Mouse (Mus musculus): ENCODE data around the gene Ephb4. TPM values are rescaled to one million over a fixed set of nuclear protein-coding genes. Genes with fewer than 3 reads are reported as not detected.

The Ephb4 gene
- polyA plus RNA-seq, 1 experiment from 2014 or later: 37.6 TPM

DNA sequence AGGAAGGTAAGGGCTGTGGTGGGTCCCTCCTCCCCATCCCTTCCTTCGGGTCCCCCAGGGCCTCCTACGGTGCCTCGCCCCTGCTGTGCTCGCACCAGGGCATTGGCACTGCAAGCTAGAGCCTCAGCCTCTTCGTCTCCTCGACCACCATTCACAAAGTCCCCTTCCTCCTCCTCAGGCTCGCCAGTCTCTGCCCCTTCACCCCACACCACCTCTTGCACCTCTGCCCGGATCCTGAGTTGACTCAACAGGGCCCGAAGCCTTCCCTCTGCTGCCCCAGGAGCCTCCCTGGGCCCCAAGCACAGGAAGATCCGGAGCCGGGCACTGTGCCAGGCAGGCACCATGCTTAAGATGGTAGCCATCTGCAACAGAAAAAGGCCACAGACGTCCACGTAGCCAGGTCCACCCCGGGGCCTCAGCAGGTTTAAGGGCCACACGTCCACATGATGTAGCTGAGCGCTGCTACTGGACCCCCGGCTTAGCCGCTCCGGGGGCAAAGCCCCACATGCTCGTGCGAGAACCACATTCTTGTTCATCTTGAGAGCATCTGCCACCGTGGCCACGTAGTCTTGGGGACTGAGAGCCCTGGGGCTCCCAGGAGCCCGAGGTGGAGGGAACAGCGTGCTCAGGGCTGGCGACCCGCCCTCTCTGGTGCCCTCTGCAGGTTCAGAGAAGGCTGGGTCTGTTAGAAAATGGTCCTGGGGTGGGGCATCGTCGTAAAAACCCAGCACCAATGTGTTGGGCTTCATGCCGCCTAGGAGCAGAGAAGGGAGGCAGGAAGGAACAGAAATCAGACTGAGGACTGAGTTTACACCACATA is 34.6 kb upstream of the Ephb4 start:
- Histone ChIP-seq H3K4me1 (replicated peaks) (peaks cover 37% of the 10 kb centered on the region), H3K9me3 (no peaks in the 10 kb centered on the region), H3K4me2 (replicated peaks) (peak overlapping the region; percentile 78), H3K4me3 (replicated peaks) (no peak overlapping the region), H3K36me3 (peaks cover 6% of the 10 kb centered on the region; the same call in 1 of the 2 replicates), H3K9ac (peak overlapping the region; percentile 72), H3K27ac (peak overlapping the region; percentile 91), H3K27me3 (replicated peaks) (no peaks in the 10 kb centered on the region)
- WGBS: 42% methylated on average over 29 of the region's 30 CpGs
- no peak for ATAC-seq

DNA sequence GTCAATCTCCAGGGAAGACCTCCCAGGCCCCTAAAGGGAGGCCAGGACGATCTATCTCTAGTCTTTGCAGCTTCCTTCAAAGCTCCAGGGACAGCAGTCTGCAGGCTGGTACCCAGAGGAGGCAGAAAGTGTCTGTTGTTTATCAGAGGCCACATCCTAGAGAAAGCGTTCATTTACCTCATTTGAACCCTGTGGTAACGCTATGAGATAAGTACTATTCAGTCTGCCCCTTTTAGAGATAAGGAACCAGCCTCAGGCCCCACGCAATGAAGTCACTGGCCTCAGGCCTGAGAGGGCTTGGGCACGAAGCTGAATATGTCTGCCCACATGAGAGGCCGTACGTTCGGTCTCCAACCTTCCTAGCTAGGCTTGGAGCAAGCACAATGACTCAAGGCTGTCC is 32.5 kb upstream of the Ephb4 start:
- 78% methylated on average over 8 of the region's 8 CpGs for WGBS
- Histone ChIP-seq H3K9me3 (no peaks in the 10 kb centered on the region), H3K4me2 (replicated peaks) (no peak overlapping the region), H3K4me1 (replicated peaks) (peaks cover 30% of the 10 kb centered on the region), H3K36me3 (no peaks in the 10 kb centered on the region), H3K27ac (no peak overlapping the region), H3K27me3 (replicated peaks) (no peaks in the 10 kb centered on the region), H3K9ac (no peak overlapping the region), H3K4me3 (replicated peaks) (no peak overlapping the region)
- no peak for ATAC-seq

GRCm38 (mm10) chr5:137318570-137318969 is 31.3 kb upstream of the Ephb4 start:
- Histone ChIP-seq H3K27me3 (replicated peaks) (no peaks in the 10 kb centered on the region), H3K9me3 (no peaks in the 10 kb centered on the region), H3K27ac (0 out of 2 replicates have a peak overlapping the region, but pooled peaks have one; percentile 8), H3K36me3 (0 out of 2 replicates have a peak, but pooled peaks cover 4% of the 10 kb centered on the region), H3K9ac (no peak overlapping the region), H3K4me1 (replicated peaks) (peaks cover 20% of the 10 kb centered on the region), H3K4me3 (replicated peaks) (no peak overlapping the region), H3K4me2 (replicated peaks) (peak overlapping the region; percentile 16; the same call in 1 of the 2 replicates)
- peak; percentile 64 for ATAC-seq
- WGBS: 56% methylated on average over 1 of the region's 1 CpGs

DNA sequence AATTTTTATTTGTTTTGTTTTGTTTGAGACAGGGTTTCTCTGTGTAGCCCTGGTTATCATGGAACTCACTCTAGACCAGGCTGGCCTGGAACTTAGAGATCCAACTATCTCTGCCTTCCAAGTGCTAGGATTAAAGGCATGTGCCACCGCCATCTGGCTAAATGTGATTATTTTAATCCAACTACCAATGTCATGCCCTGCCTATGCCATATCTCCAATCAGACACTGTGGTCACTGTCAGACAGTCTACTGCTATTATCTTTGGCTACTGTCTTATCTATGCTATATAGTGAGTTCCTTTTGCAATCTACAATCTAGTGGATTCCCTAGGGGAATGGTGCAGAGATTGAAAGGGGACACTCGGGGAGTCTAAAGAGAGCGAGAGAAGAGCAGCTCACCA is 28.9 kb upstream of the Ephb4 start:
- 88% methylated on average over 3 of the region's 3 CpGs for WGBS
- H3K9ac ChIP-seq: no peak overlapping the region
- no peak overlapping the region for H3K27ac ChIP-seq
- no peaks in the 10 kb centered on the region for H3K9me3 ChIP-seq
- no peak overlapping the region for H3K4me3 ChIP-seq (replicated peaks)
- H3K36me3 ChIP-seq: 0 out of 2 replicates have a peak, but pooled peaks cover 4% of the 10 kb centered on the region
- H3K4me2 ChIP-seq (replicated peaks): no peak overlapping the region
- 0 out of 2 replicates have a peak, but pooled peaks cover 5% of the 10 kb centered on the region for H3K4me1 ChIP-seq (replicated peaks)
- no peak for ATAC-seq
- H3K27me3 ChIP-seq (replicated peaks): no peaks in the 10 kb centered on the region

DNA sequence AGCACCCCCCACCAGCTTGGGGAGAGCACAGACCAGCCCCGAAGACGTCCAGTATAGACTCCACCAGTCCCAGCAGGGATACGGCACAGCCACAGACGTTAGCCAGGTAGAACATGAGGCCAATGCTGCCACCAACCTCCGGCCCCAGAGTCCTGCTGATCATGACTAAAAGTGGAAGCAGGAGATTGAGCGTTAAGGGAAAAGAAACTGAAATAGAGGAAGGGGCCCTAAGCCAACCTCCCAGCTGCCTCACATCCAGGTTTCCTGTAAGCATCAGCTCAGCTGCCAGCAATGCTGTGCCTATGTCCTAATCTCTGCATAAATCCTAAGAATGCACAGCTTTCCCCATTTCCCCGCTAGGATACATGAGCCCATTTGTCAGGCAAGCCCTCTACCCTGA is 19.0 kb upstream of the Ephb4 start:
- Histone ChIP-seq H3K4me2 (replicated peaks) (no peak overlapping the region), H3K9ac (no peak overlapping the region), H3K4me3 (replicated peaks) (no peak overlapping the region), H3K27me3 (replicated peaks) (no peaks in the 10 kb centered on the region), H3K9me3 (no peaks in the 10 kb centered on the region), H3K27ac (no peak overlapping the region), H3K4me1 (replicated peaks) (0 out of 2 replicates have a peak, but pooled peaks cover 12% of the 10 kb centered on the region), H3K36me3 (0 out of 2 replicates have a peak, but pooled peaks cover 2% of the 10 kb centered on the region)
- ATAC-seq: no peak
- 80% methylated on average over 7 of the region's 7 CpGs for WGBS

DNA sequence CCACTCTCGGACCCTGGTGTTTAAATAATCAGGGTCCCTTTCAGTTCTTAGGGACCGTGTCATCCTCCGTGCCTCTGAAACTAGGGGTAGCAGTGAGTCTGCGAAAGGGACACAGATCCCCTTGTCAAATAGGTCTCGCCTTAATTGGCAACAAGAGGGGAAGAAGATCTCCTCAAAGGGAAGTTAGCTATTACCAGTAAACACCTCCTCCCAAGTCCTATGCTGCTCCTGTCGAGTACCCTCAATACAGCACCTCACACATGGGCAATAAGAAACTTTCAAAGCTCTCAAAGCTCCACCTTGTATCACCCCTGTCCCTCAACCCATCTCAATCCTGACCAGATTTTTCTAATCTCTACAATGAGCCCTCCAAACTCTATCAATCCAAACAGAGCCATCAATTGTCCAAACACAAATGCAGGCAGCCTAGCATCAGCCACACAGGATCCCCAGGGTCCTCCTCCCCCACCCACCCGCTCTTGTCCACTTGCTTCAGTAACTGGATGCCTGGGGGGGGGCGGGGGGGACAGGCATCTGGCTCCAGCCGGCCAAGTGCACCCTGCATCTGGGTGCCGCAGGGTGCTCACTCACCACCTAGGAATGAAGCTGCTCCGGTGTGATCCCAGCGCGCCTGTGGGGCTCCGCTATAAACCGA is 16.9 kb upstream of the Ephb4 start:
- 15% methylated on average over 15 of the region's 15 CpGs for WGBS
- H3K27me3 ChIP-seq (replicated peaks): no peaks in the 10 kb centered on the region
- no peaks in the 10 kb centered on the region for H3K36me3 ChIP-seq
- H3K4me3 ChIP-seq (replicated peaks): peak overlapping the region; percentile 67
- no peak; the same call in 1 of the 2 replicates for ATAC-seq
- peak overlapping the region; percentile 77 for H3K9ac ChIP-seq
- peak overlapping the region; percentile 96 for H3K4me2 ChIP-seq (replicated peaks)
- peaks cover 19% of the 10 kb centered on the region; the same call in 1 of the 2 replicates for H3K4me1 ChIP-seq (replicated peaks)
- H3K27ac ChIP-seq: peak overlapping the region; percentile 75; the same call in 1 of the 2 replicates
- no peaks in the 10 kb centered on the region for H3K9me3 ChIP-seq

- no peaks in the 10 kb centered on the region for H3K9me3 ChIP-seq
- H3K36me3 ChIP-seq: no peaks in the 10 kb centered on the region
- peak within 1 kb of the TSS; percentile 77 for H3K9ac ChIP-seq
- H3K27ac ChIP-seq: peak within 1 kb of the TSS; percentile 75
- H3K4me3 ChIP-seq (replicated peaks): peak within 1 kb of the TSS; percentile 67
- peak within 1 kb of the TSS; percentile 96 for H3K4me2 ChIP-seq (replicated peaks)
- H3K4me1 ChIP-seq (replicated peaks): peaks cover 19% of the 10 kb centered on the region; the same call in 1 of the 2 replicates
- peak; percentile 91 for ATAC-seq
- WGBS: under 1% methylated on average over 44 of the region's 44 CpGs
- H3K27me3 ChIP-seq (replicated peaks): no peaks in the 10 kb centered on the region
Observed at GRCm38 (mm10) chr5:137333512-137334174, 16.3 kb upstream of the Ephb4 start, which contains the start of gene Slc12a9. Slc12a9 (minus strand) TSS chr5:137333597.

DNA sequence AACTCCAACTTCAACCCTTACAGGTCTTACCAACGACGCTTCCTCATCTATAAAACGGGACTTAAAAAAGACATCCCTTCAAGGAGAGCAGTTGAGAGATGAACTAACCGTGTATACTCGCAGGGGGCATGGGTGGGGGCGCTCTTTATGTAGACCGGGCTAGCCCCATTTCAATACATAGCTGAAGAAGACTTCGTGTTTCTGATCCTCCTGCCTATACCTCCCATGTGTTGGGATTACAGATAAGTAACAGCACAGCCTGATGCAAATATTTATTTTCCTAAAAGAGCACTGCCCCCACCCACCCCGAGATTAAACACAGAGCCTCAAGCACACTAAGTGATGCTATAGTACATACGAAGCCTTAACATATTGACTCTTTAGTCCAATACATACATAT is 15.6 kb upstream of the Ephb4 start:
- Histone ChIP-seq H3K27ac (0 out of 2 replicates have a peak overlapping the region, but pooled peaks have one; percentile 75), H3K4me1 (replicated peaks) (peaks cover 25% of the 10 kb centered on the region), H3K4me3 (replicated peaks) (peak overlapping the region; percentile 67), H3K27me3 (replicated peaks) (no peaks in the 10 kb centered on the region), H3K9me3 (no peaks in the 10 kb centered on the region), H3K36me3 (no peaks in the 10 kb centered on the region), H3K9ac (peak overlapping the region; percentile 77; the same call in 1 of the 2 replicates), H3K4me2 (replicated peaks) (peak overlapping the region; percentile 96)
- 44% methylated on average over 10 of the region's 10 CpGs for WGBS
- ATAC-seq: no peak

DNA sequence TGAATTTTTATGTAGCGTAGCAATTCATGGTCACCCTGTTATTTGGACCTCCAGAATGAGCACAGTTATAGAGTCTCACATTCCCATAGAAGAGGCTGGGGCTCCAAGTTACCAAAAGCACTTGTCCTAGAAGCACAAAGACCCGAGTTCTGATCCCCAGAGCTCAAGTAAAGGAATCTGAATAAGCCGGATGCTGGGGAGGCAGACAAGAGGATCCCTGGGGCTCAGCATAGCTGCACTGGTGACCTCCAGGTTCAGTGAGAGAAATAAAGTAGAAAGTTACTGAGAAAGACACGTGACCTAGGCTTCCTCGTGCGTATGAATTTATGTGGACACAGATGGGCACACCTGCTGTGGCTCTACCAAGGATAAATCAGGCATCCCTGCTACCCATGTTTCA is 14.8 kb upstream of the Ephb4 start:
- Histone ChIP-seq H3K36me3 (no peaks in the 10 kb centered on the region), H3K27me3 (replicated peaks) (no peaks in the 10 kb centered on the region), H3K4me1 (replicated peaks) (peaks cover 32% of the 10 kb centered on the region), H3K9ac (no peak overlapping the region), H3K4me2 (replicated peaks) (no peak overlapping the region), H3K27ac (no peak overlapping the region), H3K9me3 (no peaks in the 10 kb centered on the region), H3K4me3 (replicated peaks) (no peak overlapping the region)
- WGBS: 74% methylated on average over 6 of the region's 6 CpGs
- no peak for ATAC-seq

- Histone ChIP-seq H3K27me3 (replicated peaks) (no peaks in the 10 kb centered on the region), H3K9me3 (no peaks in the 10 kb centered on the region), H3K36me3 (no peaks in the 10 kb centered on the region), H3K4me2 (replicated peaks) (peak overlapping the region; percentile 60), H3K9ac (peak overlapping the region; percentile 8; the same call in 1 of the 2 replicates), H3K27ac (peak overlapping the region; percentile 67), H3K4me3 (replicated peaks) (no peak overlapping the region), H3K4me1 (replicated peaks) (peaks cover 29% of the 10 kb centered on the region)
- 42% methylated on average over 8 of the region's 8 CpGs for WGBS
- ATAC-seq: no peak; the same call in 1 of the 2 replicates
Observed at GRCm38 (mm10) chr5:137337190-137337589, 12.7 kb upstream of the Ephb4 start.

DNA sequence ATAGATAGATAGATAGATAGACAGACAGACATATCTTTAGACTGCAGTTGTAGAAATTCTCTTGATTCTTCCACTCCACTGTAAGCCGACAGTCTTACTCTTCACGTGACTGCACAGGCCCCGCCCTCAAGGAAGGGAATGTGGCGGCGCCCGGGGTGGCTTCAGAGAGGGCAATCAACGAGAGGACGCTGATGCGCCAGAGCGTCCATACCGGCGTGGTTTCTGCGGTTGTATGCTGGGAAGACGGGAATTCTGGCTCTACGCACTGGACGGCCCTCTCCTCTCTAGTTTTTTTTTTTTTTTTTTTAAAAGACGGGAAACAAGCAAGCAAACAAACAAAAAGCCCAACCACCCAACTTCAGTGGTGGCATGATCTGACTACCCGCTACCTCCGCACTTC is 11.7 kb upstream of the Ephb4 start:
- Histone ChIP-seq H3K4me3 (replicated peaks) (peak overlapping the region; percentile 36), H3K36me3 (no peaks in the 10 kb centered on the region)
- ATAC-seq: peak; percentile 81

More for the DNA sequence above, 11.7 kb upstream of the Ephb4 start:
- no peaks in the 10 kb centered on the region for H3K9me3 ChIP-seq
- H3K27ac ChIP-seq: peak overlapping the region; percentile 83
- peaks cover 27% of the 10 kb centered on the region for H3K4me1 ChIP-seq (replicated peaks)
- H3K27me3 ChIP-seq (replicated peaks): no peaks in the 10 kb centered on the region
- peak overlapping the region; percentile 60 for H3K4me2 ChIP-seq (replicated peaks)
- WGBS: 2% methylated on average over 19 of the region's 19 CpGs
- H3K9ac ChIP-seq: peak overlapping the region; percentile 52
